Mouse (Mus musculus) thymus, postnatal 14 days (tissue): ENCODE data around the gene Carnmt1.

ENCODE experiments used
- DNase-seq: peaks from one replicate; pipeline ENCODE4 v3.0.0; 2021

Gene Carnmt1

GRCm38 (mm10) chr19:18670608-18671007 lies at the start of gene Carnmt1:
Gene Carnmt1, plus strand, starts transcription at chr19:18670764.
- peak; percentile 99 for DNase-seq

GRCm38 (mm10) chr19:18623894-18624293 lies 46.7 kb upstream of the Carnmt1 start:
- DNase-seq, result no peak

- peak; percentile 22 for DNase-seq
Observed at GRCm38 (mm10) chr19:18629589-18629988, 41.0 kb upstream of the Carnmt1 start.

GRCm38 (mm10) chr19:18630221-18631119 lies 40.1 kb upstream of the Carnmt1 start:
- DNase-seq, result peak; percentile 21

GRCm38 (mm10) chr19:18631161-18631643 lies 39.4 kb upstream of the Carnmt1 start:
- peak; percentile 56 for DNase-seq

GRCm38 (mm10) chr19:18631644-18632219 lies 38.8 kb upstream of the Carnmt1 start, which contains the start of the genes Ostf1 and Nmrk1:
Gene Ostf1, minus strand, starts transcription at chr19:18631823.
Gene Nmrk1, plus strand, starts transcription at chr19:18631950.
- DNase-seq, result peak; percentile 96

GRCm38 (mm10) chr19:18632231-18633185 lies 38.1 kb upstream of the Carnmt1 start:
- DNase-seq, result no peak

- no peak for DNase-seq
Observed at GRCm38 (mm10) chr19:18637954-18638353, 32.6 kb upstream of the Carnmt1 start.

- DNase-seq, result peak; percentile 51
Observed at GRCm38 (mm10) chr19:18638949-18639348, 31.6 kb upstream of the Carnmt1 start.

- peak; percentile 40 for DNase-seq
Observed at GRCm38 (mm10) chr19:18639552-18639951, 31.0 kb upstream of the Carnmt1 start.

- no peak for DNase-seq
Observed at GRCm38 (mm10) chr19:18641001-18641400, 29.6 kb upstream of the Carnmt1 start.

GRCm38 (mm10) chr19:18643411-18643810 lies 27.2 kb upstream of the Carnmt1 start:
- no peak for DNase-seq

- DNase-seq, result no peak
Observed at GRCm38 (mm10) chr19:18644084-18644483, 26.5 kb upstream of the Carnmt1 start.

- peak; percentile 28 for DNase-seq
Observed at GRCm38 (mm10) chr19:18646397-18646796, 24.2 kb upstream of the Carnmt1 start.

GRCm38 (mm10) chr19:18646853-18647420 lies 23.6 kb upstream of the Carnmt1 start:
- DNase-seq, result peak; percentile 26

GRCm38 (mm10) chr19:18647775-18648557 lies 22.6 kb upstream of the Carnmt1 start:
- no peak for DNase-seq

GRCm38 (mm10) chr19:18648558-18648945 lies 22.0 kb upstream of the Carnmt1 start:
- DNase-seq, result no peak

- no peak for DNase-seq
Observed at GRCm38 (mm10) chr19:18649955-18650354, 20.6 kb upstream of the Carnmt1 start.

- DNase-seq, result no peak
Observed at GRCm38 (mm10) chr19:18650473-18650872, 20.1 kb upstream of the Carnmt1 start.

- DNase-seq, result no peak
Observed at GRCm38 (mm10) chr19:18652592-18652991, 18.0 kb upstream of the Carnmt1 start.

- no peak for DNase-seq
Observed at GRCm38 (mm10) chr19:18653058-18653457, 17.5 kb upstream of the Carnmt1 start.
